Mouse (Mus musculus) embryonic fibroblast, embryonic 13.5 days (primary cell): ENCODE results near the gene Tent5b. TPM values are rescaled to one million over a fixed set of nuclear protein-coding genes. Genes with fewer than 3 reads are reported as not detected.

Experiments used
- H3K27ac ChIP-seq: 2 replicates; pipeline ENCODE4 v1.5.1; 2012; ENCODE audit warnings: low read length, control low read depth, inconsistent platforms; ENCODE audit not compliant: insufficient read depth
- H3K4me1 ChIP-seq: 2 replicates; pipeline ENCODE4 v1.6.1; 2011; ENCODE audit warnings: low read length; ENCODE audit not compliant: control insufficient read depth, insufficient read depth
- H3K4me3 ChIP-seq: 2 replicates; pipeline ENCODE4 v1.5.1; 2011; ENCODE audit warnings: mild to moderate bottlenecking, control low read depth, low read length; ENCODE audit not compliant: insufficient read depth
- CTCF ChIP-seq: IDR thresholded peaks from 2 replicates; pipeline ENCODE4 v1.5.1; 2011; ENCODE audit warnings: mild to moderate bottlenecking, control low read depth, low read length, moderate library complexity, borderline replicate concordance; ENCODE audit not compliant: insufficient read depth
- POLR2A ChIP-seq: IDR thresholded peaks from 2 replicates; pipeline ENCODE4 v1.6.1; 2011; ENCODE audit warnings: low read depth, mild to moderate bottlenecking, control low read depth, low read length, moderate library complexity
- polyA plus RNA-seq: library from polyadenylated mRNA; stranded (reverse); fragments of >200 nt; gene quantifications from 2 replicates; pipeline ENCODE4 v1.2.4, GENCODE M21; 2011; ENCODE audit warnings: low read depth; ENCODE audit not compliant: missing spikeins, insufficient read length

The Tent5b gene
- polyA plus RNA-seq, 1 experiment, result 9.1 TPM

DNA sequence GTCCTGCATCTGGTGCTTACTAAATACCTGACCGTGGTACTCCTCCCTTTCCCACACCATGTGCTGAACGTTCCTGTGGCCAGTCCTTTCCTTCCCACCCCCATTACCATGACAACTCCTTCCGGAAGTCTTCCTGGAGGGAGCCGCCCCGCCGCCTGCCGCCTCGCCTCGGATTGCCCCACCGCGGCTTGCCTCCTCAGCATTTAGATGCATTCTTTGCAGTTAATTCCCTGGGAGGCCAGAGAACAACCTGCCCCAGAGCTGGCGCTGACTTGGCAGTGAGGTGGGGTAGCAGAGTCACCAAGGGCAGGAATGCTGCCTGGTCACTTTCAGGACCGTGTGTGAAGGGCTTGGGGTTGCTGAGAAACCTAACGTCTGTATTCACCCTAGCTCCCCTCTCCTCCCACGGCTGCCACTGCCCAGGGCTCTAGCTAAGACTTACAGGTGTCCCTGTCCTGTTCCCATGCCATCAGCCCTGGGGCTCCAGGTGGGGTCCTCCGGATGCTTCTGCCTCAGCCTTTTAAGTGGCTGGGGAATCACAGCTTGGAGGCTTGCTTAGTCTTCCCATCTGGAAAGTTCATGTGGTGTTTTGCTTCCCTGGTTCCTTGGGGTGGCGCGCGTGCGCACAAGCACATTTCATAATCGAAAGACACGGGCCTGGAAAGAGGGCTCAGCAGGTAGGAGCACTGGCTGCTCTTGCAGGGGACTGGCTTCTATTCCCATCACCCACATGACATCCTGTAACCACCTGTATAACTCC is 4.5 kb downstream of the Tent5b start:
- no peak overlapping the region for H3K4me3 ChIP-seq
- H3K27ac ChIP-seq, result peak overlapping the region; percentile 49
- H3K4me1 ChIP-seq, result peaks cover 14% of the 10 kb centered on the region; the same call in 1 of the 2 replicates
- no peak; the same call in 1 of the 2 replicates for TF ChIP-seq POLR2A
- TF ChIP-seq CTCF, result no peak

DNA sequence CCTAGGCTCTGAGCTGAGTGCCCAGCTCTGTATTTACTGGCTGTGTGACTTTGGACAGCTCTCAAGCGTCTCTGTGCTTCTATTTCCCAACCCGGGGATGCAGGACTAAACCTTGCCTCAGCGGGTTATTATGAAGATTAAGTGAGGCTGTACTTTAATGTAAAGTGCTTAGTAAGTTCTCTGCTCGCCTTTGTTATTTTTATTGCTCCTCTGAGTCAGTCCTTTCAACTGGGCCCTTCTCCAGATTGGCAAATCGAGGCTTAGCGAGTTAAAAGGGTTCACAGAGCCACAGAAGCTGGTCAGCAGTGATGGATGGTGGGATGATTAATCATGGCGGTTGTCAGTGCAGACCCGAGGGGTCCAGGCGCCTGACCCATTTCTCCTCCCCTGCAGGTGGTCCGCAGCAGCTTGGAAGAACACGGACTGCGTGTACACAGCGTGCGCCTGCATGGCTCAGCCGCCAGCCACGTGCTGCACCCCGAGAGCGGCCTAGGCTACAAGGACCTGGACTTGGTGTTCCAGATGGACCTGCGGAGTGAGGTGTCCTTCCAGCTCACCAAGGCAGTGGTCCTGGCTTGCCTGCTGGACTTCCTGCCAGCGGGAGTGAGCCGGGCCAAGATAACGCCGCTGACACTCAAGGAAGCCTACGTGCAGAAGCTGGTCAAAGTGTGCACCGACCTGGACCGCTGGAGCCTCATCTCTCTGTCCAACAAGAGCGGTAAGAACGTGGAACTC is 5.9 kb downstream of the Tent5b start:
- H3K4me1 ChIP-seq, result peaks cover 14% of the 10 kb centered on the region; the same call in 1 of the 2 replicates
- no peak overlapping the region for H3K27ac ChIP-seq
- no peak overlapping the region for H3K4me3 ChIP-seq
- TF ChIP-seq POLR2A, result no peak
- TF ChIP-seq CTCF, result no peak

DNA sequence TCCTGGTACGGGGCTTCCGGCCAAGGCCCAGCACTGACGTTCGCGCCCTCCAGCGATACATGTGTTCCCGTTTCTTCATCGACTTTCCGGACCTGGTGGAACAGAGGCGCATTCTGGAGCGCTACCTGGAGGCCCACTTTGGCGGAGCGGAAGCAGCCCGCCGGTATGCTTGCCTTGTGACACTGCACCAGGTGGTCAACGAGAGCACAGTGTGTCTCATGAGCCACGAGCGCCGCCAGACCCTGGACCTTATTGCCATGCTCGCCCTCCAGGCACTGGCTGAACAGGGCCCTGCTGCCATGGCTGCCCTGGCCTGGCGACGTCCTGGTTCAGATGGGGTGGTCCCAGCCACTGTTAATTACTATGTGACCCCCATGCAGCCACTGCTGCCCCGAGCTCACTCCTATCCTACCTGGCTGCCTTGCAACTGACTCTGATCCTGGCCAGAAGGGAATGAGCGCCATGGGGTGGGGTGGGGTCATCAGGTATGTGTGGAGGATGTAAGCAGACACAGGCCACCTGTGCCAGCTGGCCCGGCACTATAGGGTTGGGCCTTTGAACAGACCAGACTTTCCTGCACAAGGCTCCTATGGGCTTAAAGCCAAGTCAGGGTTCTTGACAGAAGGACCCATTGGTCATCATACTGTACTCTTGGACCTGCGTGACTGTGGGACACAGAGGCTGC is 6.9 kb downstream of the Tent5b start:
- Histone ChIP-seq H3K4me3 (no peak overlapping the region), H3K27ac (no peak overlapping the region), H3K4me1 (peaks cover 16% of the 10 kb centered on the region)
- no peak for TF ChIP-seq CTCF
- no peak for TF ChIP-seq POLR2A

DNA sequence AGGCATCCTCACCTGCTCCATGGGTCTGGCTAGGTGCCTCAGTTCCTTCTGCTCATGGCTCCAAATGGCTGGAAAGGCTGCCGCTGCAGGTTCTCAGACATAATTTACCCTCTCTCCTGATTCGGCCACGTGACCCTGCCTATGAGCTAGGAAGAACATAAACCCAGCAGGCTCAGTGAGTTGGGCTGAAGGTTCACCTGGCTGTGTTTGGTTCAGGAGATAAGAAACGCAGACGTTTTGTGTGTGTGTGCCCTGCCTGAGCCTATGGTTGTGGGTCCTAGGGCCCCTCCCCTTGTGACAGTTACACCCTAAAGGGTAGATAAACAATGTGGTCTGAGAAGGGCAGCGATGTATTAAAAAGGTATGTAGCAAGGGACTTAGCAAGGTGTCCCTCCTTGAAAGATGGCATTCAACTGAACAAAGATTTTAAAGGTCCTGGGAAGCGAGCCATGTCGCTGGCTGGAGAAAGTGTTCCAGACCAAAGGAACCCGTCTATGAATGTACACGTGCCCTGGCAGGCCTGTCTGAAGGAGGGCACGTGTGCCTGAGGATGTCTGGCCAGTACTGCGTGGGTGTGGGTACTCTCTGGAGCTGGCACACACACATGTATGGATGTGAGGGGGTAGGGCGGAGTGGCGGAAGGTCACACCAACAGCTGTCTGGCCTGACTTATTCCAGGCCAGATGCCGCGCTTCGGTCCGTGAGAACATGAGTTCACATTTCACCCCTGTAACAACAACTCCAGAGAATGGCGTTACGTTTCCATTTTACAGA is 8.9 kb downstream of the Tent5b start:
- Histone ChIP-seq H3K4me3 (no peak overlapping the region), H3K27ac (no peak overlapping the region), H3K4me1 (peaks cover 13% of the 10 kb centered on the region)
- TF ChIP-seq POLR2A (no peak), CTCF (no peak)

- no peak overlapping the region for H3K27ac ChIP-seq
- TF ChIP-seq POLR2A (no peak), CTCF (no peak)
- peaks cover 8% of the 10 kb centered on the region for H3K4me1 ChIP-seq
- H3K4me3 ChIP-seq, result no peak overlapping the region
Measured at GRCm38 (mm10) chr4:133489489-133490245, 9.7 kb downstream of the Tent5b start.

- peaks cover 7% of the 10 kb centered on the region; the same call in 1 of the 2 replicates for H3K4me1 ChIP-seq
- H3K27ac ChIP-seq, result peak overlapping the region; percentile 4
- TF ChIP-seq CTCF, result no peak
- TF ChIP-seq POLR2A, result no peak
- no peak overlapping the region for H3K4me3 ChIP-seq
Measured at GRCm38 (mm10) chr4:133491800-133492199, 11.9 kb downstream of the Tent5b start.

GRCm38 (mm10) chr4:133493895-133494294 is 14.0 kb downstream of the Tent5b start:
- Histone ChIP-seq H3K4me1 (peaks cover 11% of the 10 kb centered on the region), H3K4me3 (no peak overlapping the region)
- no peak for TF ChIP-seq POLR2A
- no peak for TF ChIP-seq CTCF

GRCm38 (mm10) chr4:133494432-133494831 is 14.5 kb downstream of the Tent5b start:
- Histone ChIP-seq H3K27ac (peak overlapping the region; percentile 11; the same call in 1 of the 2 replicates), H3K4me1 (peaks cover 11% of the 10 kb centered on the region), H3K4me3 (no peak overlapping the region)
- TF ChIP-seq POLR2A, result no peak
- peak; percentile 82 for TF ChIP-seq CTCF

More at GRCm38 (mm10) chr4:133493895-133494294, 14.0 kb downstream of the Tent5b start:
- peak overlapping the region; percentile 11 for H3K27ac ChIP-seq
